Mouse (Mus musculus) liver, embryonic 14.5 days (tissue): ENCODE measurements around the gene Gm136.

Experiments
- CTCF ChIP-seq: IDR thresholded peaks from 2 replicates; pipeline ENCODE4 v1.5.1; 2016; ENCODE audit warnings: antibody characterized with exemption, low read depth, control low read depth
- EP300 ChIP-seq: IDR thresholded peaks from 2 replicates; pipeline ENCODE4 v1.6.1; 2016; ENCODE audit warnings: antibody characterized with exemption, low read depth

GRCm38 (mm10) chr4:34734461-34734860, 21.6 kb downstream of the Gm136 start:
- TF ChIP-seq CTCF = no peak
- no peak for TF ChIP-seq EP300
